Mouse (Mus musculus): ENCODE measurements around the gene Pacrg. TPM values are rescaled to one million over a fixed set of nuclear protein-coding genes. Genes with fewer than 3 reads are reported as not detected.

The Pacrg gene
- polyA plus RNA-seq, 1 experiment from 2014 or later: 1.3 TPM

DNA sequence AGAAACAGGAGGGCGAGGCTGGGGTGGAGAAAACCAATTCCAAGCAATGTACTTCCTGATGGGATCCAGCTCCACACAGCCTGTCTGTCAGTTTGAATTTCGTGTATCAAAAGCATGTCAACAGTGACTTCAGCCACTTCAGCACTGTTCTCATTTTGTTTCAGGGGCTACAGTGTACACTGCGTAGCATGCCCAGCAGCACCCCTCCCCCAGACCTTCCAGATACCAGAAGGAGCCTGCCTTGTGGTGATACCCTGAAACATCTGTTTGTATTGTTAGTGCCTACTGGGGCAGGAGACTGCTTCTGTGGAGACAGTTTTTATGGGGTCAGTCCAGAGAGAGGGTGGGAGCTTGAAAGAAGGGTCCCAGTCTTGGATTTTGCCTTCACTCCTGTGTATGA is 466.4 kb downstream of the Pacrg start:
- no peaks in the 10 kb centered on the region for H3K36me3 ChIP-seq (ENCODE audit: control insufficient read depth, insufficient read depth, low read length)
- H3K9me3 ChIP-seq (replicated peaks; ENCODE audit: control insufficient read depth, low read length): no peaks in the 10 kb centered on the region
- H3K4me1 ChIP-seq (ENCODE audit: control insufficient read depth, insufficient read depth, low read length): peaks cover 52% of the 10 kb centered on the region
- no peak overlapping the region for H3K4me2 ChIP-seq
- peak overlapping the region; percentile 30; the same call in 1 of the 2 replicates for H3K27ac ChIP-seq (ENCODE audit: low read depth, low read length)
- no peak overlapping the region for H3K4me3 ChIP-seq (ENCODE audit: low read depth, low read length)
- no peak overlapping the region for H3K9ac ChIP-seq (ENCODE audit: low read depth, low read length)
- 0 out of 2 replicates have a peak, but pooled peaks have one; percentile 44 for ATAC-seq (replicated peaks; ENCODE audit: insufficient number of reproducible peaks, low FRiP score, low TSS enrichment)
- H3K27me3 ChIP-seq (ENCODE audit: control insufficient read depth, insufficient read depth, low read length): no peaks in the 10 kb centered on the region
- 42% methylated on average over 3 of the region's 3 CpGs for WGBS (ENCODE audit: insufficient replicate concordance)

DNA sequence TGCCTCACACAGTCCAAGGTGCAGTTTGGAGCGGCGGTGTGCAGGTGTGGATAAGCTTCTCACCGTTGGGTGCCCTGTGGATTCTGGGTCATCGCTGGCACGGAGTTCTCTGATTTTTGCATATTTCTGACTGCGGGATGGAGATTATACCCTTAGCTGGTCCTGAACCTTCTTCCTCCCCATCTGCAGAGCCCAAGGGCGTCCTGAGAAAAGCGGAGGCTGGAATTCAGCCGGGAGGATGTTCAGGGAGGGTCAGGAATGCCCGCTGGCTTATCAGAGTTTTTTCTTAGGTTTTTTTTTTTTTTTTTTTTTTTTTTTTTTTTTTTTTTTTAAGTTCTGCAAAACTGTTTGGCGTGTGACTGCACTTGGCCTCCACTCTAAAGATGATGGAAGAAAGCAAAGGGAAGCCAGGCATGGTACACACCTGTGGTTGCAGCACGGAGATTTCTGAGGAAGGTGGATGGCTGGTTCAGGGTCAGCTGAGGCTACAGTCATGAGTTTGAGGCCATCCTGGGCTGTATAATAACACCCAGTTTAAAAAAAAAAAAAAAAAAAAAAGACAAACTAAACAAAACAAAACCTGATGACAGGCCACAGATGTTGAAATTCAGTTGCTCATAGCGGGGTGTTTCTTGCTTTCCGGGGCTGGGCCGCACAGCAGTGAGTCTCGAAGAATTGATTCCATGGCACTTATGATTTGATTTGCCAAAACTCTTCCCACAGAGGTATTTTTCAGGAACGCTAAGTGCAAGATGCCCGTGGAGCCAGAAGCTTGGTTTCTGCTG is 467.9 kb downstream of the Pacrg start:
- 48% methylated on average over 18 of the region's 18 CpGs for WGBS (ENCODE audit: insufficient replicate concordance)
- Histone ChIP-seq H3K9ac (ENCODE audit: low read depth, low read length) (no peak overlapping the region), H3K27ac (ENCODE audit: low read depth, low read length) (no peak overlapping the region; the same call in 1 of the 2 replicates), H3K36me3 (ENCODE audit: control insufficient read depth, insufficient read depth, low read length) (no peaks in the 10 kb centered on the region), H3K4me3 (ENCODE audit: low read depth, low read length) (no peak overlapping the region), H3K9me3 (replicated peaks; ENCODE audit: control insufficient read depth, low read length) (no peaks in the 10 kb centered on the region), H3K4me1 (ENCODE audit: control insufficient read depth, insufficient read depth, low read length) (peaks cover 53% of the 10 kb centered on the region), H3K4me2 (no peak overlapping the region), H3K27me3 (ENCODE audit: control insufficient read depth, insufficient read depth, low read length) (no peaks in the 10 kb centered on the region)
- ATAC-seq (replicated peaks; ENCODE audit: insufficient number of reproducible peaks, low FRiP score, low TSS enrichment): no peak

DNA sequence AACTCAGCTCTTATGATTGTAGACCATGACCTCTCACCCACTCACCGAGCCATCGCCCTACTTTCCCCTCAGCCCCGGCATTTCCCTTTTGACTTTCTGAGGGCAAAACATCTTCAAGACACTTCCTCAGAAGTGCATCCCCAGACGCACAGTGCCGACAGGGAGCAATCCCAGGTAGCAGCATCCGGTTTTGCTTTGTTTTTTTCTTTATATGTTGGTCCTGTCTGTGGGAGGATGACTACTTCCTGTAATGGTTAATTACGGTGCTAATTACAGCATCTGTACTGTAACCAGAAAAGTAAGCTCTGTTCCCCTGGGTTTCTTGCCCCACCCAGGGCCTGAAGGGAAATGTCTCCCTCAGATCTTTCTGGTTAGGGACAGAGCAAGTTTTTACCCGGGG is 468.6 kb downstream of the Pacrg start:
- no peak overlapping the region for H3K4me2 ChIP-seq
- WGBS (ENCODE audit: insufficient replicate concordance): 67% methylated on average over 8 of the region's 8 CpGs
- no peak for ATAC-seq (replicated peaks; ENCODE audit: insufficient number of reproducible peaks, low FRiP score, low TSS enrichment)

DNA sequence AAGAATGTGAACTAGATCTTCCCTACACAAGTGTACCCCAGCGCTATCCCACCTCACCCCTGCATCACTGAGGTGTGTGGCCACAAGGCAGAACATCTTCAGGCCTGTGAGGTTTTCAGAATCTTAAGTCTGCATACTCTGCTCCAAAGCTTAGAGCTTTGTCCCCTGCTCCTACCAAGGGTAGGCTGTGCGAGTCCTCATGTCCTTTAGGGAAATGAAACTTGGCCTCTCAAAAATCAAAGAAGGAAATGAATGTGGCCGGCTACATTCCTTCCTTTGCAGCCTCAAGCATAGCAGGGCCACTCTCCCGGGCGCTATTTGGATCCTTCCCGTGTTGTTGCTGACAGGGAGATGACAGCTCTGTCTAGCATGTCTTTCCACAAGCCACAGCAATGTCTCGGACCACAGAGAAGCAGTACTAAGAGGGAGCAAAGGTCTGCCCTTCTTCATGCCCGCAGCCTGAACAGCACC is 469.4 kb downstream of the Pacrg start:
- Histone ChIP-seq H3K27me3 (ENCODE audit: control insufficient read depth, insufficient read depth, low read length) (no peaks in the 10 kb centered on the region), H3K9ac (ENCODE audit: low read depth, low read length) (0 out of 2 replicates have a peak overlapping the region, but pooled peaks have one; percentile 2), H3K4me1 (ENCODE audit: control insufficient read depth, insufficient read depth, low read length) (peaks cover 58% of the 10 kb centered on the region), H3K4me3 (ENCODE audit: low read depth, low read length) (no peak overlapping the region), H3K36me3 (ENCODE audit: control insufficient read depth, insufficient read depth, low read length) (no peaks in the 10 kb centered on the region), H3K4me2 (peak overlapping the region; percentile 12), H3K9me3 (replicated peaks; ENCODE audit: control insufficient read depth, low read length) (no peaks in the 10 kb centered on the region), H3K27ac (ENCODE audit: low read depth, low read length) (peak overlapping the region; percentile 90)
- 25% methylated on average over 8 of the region's 8 CpGs for WGBS (ENCODE audit: insufficient replicate concordance)
- ATAC-seq (replicated peaks; ENCODE audit: insufficient number of reproducible peaks, low FRiP score, low TSS enrichment): no peak

More for the DNA sequence above, 468.6 kb downstream of the Pacrg start:
- no peak overlapping the region for H3K9ac ChIP-seq (ENCODE audit: low read depth, low read length)
- no peaks in the 10 kb centered on the region for H3K36me3 ChIP-seq (ENCODE audit: control insufficient read depth, insufficient read depth, low read length)
- H3K4me3 ChIP-seq (ENCODE audit: low read depth, low read length): no peak overlapping the region
- H3K27me3 ChIP-seq (ENCODE audit: control insufficient read depth, insufficient read depth, low read length): no peaks in the 10 kb centered on the region
- H3K9me3 ChIP-seq (replicated peaks; ENCODE audit: control insufficient read depth, low read length): no peaks in the 10 kb centered on the region
- H3K27ac ChIP-seq (ENCODE audit: low read depth, low read length): peak overlapping the region; percentile 90; the same call in 1 of the 2 replicates
- H3K4me1 ChIP-seq (ENCODE audit: control insufficient read depth, insufficient read depth, low read length): peaks cover 58% of the 10 kb centered on the region

DNA sequence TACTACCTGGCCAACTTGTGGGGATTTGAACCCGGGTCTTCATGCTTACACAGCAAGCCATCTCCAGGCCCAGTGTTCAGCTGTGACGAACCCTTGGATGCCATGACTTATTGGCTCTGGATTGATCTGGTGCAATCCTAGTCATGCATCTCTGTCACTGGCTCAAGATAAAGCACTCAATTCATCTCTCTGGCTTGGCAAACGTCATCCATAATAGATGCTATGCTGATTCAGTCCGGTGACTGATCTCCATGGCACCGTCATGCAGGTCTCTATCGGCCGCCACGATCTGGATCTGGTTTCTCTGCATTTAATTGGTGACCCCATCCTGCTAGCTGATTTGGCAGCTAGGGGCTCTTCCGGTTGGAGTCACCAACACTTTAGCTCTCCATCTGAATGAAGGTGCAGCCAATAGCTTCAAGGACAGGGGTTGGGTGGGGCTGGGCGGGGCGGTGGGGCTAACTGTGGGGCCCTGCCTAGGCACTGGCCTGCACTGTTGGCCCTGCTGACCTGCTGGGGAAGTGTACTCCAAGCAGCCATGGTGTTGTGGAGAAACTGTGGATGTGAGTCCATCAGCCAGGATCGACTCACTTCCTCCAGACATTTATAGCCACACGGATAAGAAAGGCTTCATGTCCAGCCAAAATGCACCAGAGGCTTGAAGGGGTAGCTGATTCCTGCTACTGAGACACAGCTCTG is 470.0 kb downstream of the Pacrg start:
- Histone ChIP-seq H3K4me2 (peak overlapping the region; percentile 12; the same call in 1 of the 2 replicates), H3K4me1 (ENCODE audit: control insufficient read depth, insufficient read depth, low read length) (peaks cover 58% of the 10 kb centered on the region), H3K9ac (ENCODE audit: low read depth, low read length) (0 out of 2 replicates have a peak overlapping the region, but pooled peaks have one; percentile 2), H3K4me3 (ENCODE audit: low read depth, low read length) (no peak overlapping the region), H3K9me3 (replicated peaks; ENCODE audit: control insufficient read depth, low read length) (no peaks in the 10 kb centered on the region), H3K27me3 (ENCODE audit: control insufficient read depth, insufficient read depth, low read length) (no peaks in the 10 kb centered on the region), H3K36me3 (ENCODE audit: control insufficient read depth, insufficient read depth, low read length) (no peaks in the 10 kb centered on the region), H3K27ac (ENCODE audit: low read depth, low read length) (peak overlapping the region; percentile 90)
- WGBS (ENCODE audit: insufficient replicate concordance): 67% methylated on average over 13 of the region's 13 CpGs
- no peak for ATAC-seq (replicated peaks; ENCODE audit: insufficient number of reproducible peaks, low FRiP score, low TSS enrichment)

DNA sequence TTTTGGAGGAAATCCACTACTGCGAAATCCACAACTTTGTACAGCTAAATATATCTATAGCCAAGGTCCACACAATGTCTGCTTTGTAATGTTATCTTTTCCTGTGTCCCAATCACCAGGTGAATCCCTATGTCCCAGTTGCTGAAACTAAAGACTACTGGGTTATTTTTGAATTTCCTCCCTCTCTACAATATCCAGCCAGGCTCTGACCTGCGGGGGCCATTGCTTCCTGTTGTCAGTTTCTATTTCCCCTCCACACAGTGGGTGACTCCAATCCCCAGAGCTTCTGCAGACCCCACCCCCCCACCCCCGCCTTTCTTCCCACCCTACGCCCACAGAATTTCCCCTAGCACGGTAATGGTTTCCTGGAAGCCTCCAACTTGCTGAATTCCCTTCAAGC is 473.1 kb downstream of the Pacrg start:
- Histone ChIP-seq H3K9ac (ENCODE audit: low read depth, low read length) (no peak overlapping the region), H3K27ac (ENCODE audit: low read depth, low read length) (no peak overlapping the region), H3K4me3 (ENCODE audit: low read depth, low read length) (no peak overlapping the region), H3K4me1 (ENCODE audit: control insufficient read depth, insufficient read depth, low read length) (peaks cover 36% of the 10 kb centered on the region), H3K9me3 (replicated peaks; ENCODE audit: control insufficient read depth, low read length) (no peaks in the 10 kb centered on the region), H3K36me3 (ENCODE audit: control insufficient read depth, insufficient read depth, low read length) (no peaks in the 10 kb centered on the region), H3K4me2 (no peak overlapping the region), H3K27me3 (ENCODE audit: control insufficient read depth, insufficient read depth, low read length) (no peaks in the 10 kb centered on the region)
- ATAC-seq (replicated peaks; ENCODE audit: insufficient number of reproducible peaks, low FRiP score, low TSS enrichment): no peak
- 56% methylated on average over 5 of the region's 5 CpGs for WGBS (ENCODE audit: insufficient replicate concordance)

DNA sequence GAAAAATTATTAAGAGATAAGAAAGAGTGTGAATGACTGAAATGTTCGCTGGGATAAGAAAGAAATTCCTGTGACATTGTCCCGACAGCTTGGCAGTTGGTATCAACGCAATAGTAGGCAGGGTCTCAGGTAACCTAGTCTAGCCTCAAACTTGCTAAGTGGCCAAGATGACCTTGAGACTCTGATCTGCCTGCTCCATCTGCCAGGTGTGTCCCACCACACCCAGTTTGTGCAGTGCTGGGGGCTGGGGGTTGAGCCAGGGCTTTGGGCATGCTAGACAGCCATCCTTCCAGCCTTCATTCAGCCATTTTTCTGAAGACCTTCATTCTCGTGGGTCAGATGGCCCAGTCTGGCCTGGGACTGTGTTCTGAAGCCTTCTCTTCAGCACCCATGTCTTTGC is 473.5 kb downstream of the Pacrg start:
- Histone ChIP-seq H3K27me3 (ENCODE audit: control insufficient read depth, insufficient read depth, low read length) (no peaks in the 10 kb centered on the region), H3K4me1 (ENCODE audit: control insufficient read depth, insufficient read depth, low read length) (peaks cover 31% of the 10 kb centered on the region), H3K9me3 (replicated peaks; ENCODE audit: control insufficient read depth, low read length) (no peaks in the 10 kb centered on the region), H3K27ac (ENCODE audit: low read depth, low read length) (no peak overlapping the region), H3K36me3 (ENCODE audit: control insufficient read depth, insufficient read depth, low read length) (no peaks in the 10 kb centered on the region), H3K4me2 (no peak overlapping the region), H3K4me3 (ENCODE audit: low read depth, low read length) (no peak overlapping the region), H3K9ac (ENCODE audit: low read depth, low read length) (no peak overlapping the region)
- WGBS (ENCODE audit: insufficient replicate concordance): 71% methylated on average over 4 of the region's 4 CpGs
- ATAC-seq (replicated peaks; ENCODE audit: insufficient number of reproducible peaks, low FRiP score, low TSS enrichment): no peak

DNA sequence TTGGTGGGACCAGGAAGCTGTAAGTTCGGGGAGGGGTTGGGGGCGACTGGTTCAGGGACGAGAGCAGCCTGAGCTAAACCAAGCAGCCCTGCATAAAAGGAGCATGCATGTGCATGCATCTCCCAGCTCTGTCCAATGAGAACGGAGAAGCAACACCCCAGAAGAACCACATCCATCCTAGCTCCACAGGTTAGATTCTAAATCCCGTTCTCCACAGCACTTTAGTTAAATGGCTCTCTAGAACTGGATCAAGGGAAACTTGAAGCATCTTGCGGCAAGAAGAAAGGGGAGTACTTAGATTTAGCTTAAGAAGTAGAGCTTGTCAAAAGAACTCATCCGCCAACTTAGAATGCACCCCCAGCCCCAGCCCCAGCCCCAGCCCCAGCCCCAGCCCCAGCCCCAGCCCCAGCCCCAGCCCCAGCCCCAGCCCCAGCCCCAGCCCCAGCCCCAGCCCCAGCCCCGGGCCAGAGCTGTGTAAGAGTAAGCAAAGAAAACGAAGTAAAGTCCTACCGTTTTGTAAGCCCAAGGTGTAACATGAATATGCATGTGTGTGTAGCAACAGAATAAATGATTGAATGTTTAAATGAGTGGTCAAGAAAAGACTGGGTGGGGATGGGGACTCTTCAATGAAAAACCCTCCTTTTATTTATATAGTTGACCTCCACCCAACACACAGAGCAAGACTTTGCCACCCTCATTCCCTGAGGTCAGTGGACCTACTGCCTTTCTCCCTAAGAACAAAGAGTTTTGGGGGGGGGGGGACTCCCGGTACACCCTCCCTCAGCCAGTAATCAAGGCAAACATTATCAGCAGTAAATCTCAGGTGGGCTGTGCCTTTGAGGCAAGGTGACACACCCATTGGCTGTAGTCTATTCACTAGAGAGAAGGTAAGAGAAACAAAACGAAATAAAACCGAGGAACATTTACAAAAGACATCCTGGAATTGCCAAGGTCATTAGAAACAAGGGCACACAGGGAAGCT is 474.3 kb downstream of the Pacrg start:
- no peak for ATAC-seq (replicated peaks; ENCODE audit: insufficient number of reproducible peaks, low FRiP score, low TSS enrichment)
- H3K36me3 ChIP-seq (ENCODE audit: control insufficient read depth, insufficient read depth, low read length): no peaks in the 10 kb centered on the region
- H3K4me1 ChIP-seq (ENCODE audit: control insufficient read depth, insufficient read depth, low read length): peaks cover 24% of the 10 kb centered on the region
- H3K27ac ChIP-seq (ENCODE audit: low read depth, low read length): no peak overlapping the region
- no peaks in the 10 kb centered on the region for H3K27me3 ChIP-seq (ENCODE audit: control insufficient read depth, insufficient read depth, low read length)
- H3K9me3 ChIP-seq (replicated peaks; ENCODE audit: control insufficient read depth, low read length): no peaks in the 10 kb centered on the region
- no peak overlapping the region for H3K4me3 ChIP-seq (ENCODE audit: low read depth, low read length)
- H3K4me2 ChIP-seq: no peak overlapping the region
- 75% methylated on average over 13 of the region's 13 CpGs for WGBS (ENCODE audit: insufficient replicate concordance)
- H3K9ac ChIP-seq (ENCODE audit: low read depth, low read length): no peak overlapping the region
